Mouse (Mus musculus) liver (tissue): ENCODE measurements around the gene Grk1.

Source experiments
- DNase-seq: peaks from one replicate; pipeline ENCODE4 v3.0.0-alpha.2; 2020; ENCODE audit warnings: mixed read lengths

Gene Grk1

DNA sequence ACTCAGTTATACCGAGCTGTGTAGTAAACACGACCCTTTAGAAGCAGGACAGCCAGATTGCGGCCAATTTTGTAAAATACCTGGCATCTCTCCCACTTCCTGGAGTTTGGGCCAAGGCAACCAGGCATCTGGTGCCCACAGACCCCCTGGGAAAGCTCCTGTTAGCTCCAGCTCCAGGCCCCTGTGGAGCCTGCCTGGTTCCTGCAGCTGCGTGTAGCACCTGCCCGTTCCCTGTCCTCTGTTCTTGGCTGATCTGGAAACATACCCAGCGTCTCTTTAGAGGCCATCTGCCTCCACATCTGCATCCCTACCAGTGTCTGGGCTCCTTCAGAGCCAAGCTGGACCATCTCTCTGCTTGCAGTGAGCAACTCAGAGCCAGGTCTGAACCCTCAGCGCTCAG lies 25.5 kb downstream of the Grk1 start:
- DNase-seq: no peak

DNA sequence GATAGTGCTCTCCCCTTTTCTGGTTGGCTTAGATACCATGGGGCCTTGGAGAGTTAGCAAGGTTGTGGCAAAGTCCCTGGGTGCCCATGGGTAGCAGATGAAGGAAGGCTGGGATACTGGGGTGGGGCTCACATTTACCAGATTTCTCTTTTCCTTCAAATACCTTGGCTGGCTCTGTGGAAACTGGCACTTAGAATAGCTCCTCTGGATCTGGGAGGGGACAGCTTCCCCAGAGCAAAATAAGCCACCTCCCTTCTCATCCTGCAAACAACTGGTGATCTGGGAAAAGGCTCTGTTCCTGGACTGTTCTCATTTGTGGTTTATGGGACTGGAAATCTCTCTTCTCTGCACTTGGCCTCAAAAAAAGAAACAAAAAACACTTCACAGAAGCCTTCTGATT lies 26.0 kb downstream of the Grk1 start:
- DNase-seq: no peak

DNA sequence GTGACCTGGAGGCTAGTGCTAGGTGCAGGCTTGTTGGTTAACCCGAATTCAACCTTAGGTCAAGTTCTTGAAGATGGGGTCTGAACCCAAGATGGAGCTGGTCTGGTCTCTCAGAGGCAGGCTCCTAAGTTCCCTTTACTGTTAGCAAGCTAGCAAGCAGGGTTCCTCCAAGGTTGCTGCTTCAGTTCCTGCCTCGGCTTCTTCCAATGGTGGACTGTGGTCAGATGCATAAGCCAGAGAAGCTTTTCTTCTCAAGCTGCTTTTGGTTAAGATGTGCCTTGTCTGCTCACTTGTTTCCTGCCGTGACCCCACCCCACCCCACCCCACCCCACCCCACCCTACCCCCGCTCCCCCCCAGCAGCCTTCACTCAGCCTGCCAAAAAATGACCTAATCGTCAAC lies 28.2 kb downstream of the Grk1 start:
- no peak for DNase-seq

DNA sequence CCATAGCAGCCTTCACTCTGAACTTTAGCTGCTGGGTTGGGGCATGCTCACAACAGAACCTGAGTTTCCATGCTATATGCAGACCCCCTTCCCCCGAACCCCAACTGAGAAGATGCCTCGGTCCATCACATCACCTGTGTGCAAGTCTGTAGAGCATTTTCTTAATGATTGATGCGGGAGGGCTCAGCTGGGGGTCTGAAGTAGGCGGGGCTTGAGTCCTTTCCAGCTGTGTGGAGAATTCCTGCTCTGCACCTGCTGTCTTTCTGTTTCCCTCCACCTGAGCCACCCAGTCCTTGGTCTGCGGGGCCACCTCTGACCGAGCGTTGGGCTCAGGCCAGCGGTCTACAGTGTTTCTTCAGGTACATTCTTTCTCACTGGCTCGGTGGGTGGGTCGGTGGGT lies 30.0 kb downstream of the Grk1 start, which contains the start of gene Tmem255b:
TSS of gene Tmem255b (plus strand) at position 301 of the 400 bp plus-strand sequence.
- DNase-seq: no peak

DNA sequence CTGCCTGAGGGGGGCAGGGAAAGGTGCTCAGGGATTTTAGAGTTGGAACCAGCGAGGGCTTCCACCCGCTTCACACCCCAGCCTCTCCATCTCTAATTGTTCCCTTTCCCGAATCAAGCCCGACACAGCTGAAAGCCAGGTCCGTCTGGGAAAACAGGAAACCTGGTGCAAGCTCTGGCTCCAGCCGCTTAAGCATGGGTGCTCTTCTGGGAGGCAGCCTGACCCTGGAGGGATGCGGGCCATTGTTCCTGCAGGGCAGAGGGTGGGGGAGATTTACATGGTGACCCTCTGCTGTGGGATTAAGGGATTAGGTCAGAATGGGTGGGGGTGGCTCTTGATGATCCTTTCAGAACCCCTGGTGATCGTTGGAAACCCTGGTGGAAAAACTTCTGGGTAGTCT lies 31.2 kb downstream of the Grk1 start:
- DNase-seq: no peak

DNA sequence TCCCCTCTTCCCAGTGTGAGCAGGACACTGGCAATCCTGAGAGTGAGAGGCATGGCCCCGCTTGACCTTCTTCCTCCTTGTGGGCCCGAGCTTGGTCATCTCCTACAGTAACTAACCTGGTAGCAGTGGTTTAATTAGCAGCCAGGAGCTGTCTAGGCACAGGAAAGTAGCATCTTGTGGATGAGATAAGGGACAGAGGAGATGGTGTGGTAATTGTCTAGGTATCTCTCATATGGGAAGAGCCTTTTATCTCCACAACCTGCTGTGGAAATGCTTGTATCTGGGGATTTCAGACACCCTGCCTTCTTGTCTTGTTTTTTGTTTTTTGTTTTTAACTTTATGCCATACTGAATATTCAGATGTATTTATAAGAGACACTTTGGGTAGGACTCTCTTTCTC lies 32.6 kb downstream of the Grk1 start:
- no peak for DNase-seq

DNA sequence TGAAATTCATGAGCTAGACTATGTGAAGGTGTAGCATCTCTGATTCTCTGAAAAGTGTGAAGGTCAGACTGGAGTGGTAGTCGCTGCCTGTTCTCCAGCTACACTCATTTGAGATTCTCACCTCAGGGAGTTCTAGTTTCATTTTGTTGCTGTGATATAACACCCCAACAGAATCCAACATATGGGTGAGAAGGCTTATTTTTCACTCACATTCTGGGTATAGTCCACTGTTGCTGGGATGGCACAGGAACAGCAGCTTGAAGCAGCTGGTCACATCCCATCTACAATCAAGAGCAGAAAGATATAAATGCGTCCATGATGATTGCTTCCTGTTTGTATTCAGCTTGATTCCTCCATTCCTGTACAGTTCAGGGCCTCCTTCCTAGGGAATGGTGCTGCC lies 37.3 kb downstream of the Grk1 start:
- DNase-seq: no peak

DNA sequence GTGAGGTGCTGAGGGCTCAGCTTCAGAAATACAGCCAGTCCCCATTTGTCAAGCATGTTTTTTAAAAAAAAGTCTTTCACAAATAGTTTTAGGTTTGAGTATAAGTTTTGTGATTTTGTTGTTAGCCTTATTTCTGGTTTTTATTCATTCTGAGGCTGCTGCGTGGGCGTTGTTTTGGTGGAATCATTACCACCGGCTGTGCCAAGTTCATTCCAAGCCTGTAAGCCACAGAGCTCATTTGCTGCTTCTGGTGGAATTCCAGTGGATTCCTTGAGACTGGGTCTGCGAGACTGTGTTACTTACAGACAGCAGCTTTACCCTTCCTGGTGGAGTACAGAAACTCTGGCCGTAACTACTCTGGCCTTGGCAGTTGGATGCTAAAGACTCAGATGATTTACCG lies 41.6 kb downstream of the Grk1 start:
- no peak for DNase-seq

DNA sequence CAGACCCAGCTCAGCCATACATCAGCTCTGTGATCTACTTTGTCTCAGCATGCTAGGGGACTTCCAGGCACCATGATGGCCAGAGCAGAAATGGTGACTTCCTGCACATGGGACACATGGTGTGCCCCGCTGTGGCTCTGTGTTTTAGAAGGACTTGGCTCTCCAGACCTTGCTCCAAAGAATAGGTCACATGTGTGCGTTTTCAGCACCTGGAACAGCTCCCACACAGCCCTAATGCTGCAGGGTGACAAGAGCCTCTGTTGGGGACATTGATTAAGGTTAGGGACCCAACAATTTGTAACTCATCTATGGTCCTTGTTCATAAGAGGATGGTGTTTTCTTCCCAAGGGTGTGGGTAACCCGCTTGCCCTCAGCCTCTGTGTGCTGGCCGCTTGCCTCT lies 43.3 kb downstream of the Grk1 start:
- DNase-seq: peak; percentile 33

DNA sequence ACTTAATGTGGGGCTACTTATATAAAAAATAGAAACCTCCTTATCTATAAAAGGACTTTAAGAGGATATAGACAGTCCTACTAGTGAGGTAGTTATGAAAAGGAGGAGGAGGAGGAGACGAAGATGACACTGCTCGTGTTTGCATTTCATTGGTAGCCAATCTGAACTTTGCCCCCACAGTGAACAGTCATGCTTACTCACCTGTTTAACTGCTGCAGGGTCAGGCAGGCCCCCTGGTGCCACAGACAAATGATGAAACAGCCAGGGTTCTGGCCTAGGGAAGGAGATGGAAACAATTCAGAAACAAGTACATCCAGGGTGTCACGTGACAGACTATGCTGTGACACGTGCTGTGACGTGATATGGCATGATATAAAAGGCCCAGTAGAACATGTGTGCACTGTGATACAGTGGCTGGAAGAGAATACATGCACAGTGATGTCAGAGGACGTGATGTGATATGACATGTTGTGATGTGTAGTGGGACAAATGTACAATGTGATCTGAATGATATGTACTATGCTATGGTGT lies 46.9 kb downstream of the Grk1 start:
- no peak for DNase-seq

DNA sequence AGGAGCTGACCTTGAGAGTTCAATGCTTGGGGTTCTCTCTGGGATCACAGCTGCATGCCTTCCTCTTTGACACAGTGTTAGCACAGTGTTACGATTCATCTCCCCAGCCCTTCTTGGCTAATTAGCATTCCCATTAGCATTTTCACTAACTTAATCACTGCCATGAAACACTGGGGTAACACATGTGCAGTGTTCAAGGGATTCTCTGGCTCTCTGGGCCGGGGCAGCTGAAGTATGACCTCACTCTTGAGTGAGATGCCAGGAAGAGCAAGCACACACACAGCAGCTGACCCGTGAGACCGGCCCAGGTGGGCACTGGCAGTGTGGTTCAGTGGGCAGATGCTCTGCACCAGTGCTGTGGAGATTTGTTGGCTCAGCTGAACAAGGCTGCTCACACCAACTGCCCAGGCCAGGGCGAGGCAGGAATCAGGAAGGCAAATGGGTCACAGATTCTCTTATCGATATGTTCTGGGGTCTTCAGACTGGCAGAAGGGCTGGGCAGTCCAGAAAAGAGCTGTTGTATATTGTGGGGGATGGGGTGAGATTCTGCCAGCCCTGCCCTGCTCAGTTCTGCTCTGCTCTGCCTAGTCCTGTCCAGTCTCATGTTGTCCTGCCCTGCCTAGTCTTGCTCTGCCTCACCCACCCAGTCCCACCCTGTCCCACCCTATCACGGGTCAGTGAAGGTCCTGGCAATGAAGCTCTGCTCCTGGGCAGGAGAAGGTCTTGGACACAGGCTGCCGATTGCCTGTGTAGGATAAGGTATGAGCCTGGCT lies 49.6 kb downstream of the Grk1 start:
- no peak for DNase-seq

DNA sequence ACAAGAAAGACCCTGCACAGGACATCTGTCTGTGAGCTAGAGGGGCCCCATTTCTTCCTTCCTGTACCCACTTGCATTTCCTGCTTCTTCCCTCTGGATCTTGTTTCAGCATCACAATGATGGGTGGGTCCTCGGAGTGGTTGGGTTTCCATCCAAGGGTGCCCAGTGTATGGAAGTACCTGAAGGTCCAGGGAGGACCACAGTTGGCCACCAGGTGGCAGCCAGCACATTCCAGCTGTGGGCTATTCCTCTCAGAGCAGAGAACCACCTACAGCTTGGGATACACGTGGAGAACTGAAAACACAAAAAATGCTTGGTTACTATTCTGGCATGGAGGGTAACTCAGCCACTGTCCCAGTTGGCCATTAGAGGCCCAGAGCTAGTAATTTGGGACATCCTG lies 50.4 kb downstream of the Grk1 start:
- DNase-seq: peak; percentile 39

DNA sequence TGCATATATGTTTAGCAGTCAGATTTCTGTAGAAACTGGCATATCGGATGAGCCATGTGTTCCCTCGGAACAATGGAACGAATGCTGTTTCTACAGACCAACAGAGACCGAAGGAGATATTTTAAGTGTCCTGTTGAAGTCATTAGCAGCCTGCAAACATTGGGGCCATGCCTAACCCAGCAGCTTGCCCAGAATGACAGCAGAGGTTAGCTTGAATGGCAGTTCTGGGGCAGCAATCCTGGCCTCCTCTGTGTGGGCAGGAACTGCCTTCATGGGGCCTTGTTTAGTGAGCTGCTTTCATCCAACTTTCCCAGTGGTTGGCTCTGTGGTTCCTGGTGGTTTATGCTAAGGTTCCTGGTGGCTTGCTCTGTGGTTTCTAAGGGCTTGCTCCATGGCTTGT lies 54.5 kb downstream of the Grk1 start:
- no peak for DNase-seq

DNA sequence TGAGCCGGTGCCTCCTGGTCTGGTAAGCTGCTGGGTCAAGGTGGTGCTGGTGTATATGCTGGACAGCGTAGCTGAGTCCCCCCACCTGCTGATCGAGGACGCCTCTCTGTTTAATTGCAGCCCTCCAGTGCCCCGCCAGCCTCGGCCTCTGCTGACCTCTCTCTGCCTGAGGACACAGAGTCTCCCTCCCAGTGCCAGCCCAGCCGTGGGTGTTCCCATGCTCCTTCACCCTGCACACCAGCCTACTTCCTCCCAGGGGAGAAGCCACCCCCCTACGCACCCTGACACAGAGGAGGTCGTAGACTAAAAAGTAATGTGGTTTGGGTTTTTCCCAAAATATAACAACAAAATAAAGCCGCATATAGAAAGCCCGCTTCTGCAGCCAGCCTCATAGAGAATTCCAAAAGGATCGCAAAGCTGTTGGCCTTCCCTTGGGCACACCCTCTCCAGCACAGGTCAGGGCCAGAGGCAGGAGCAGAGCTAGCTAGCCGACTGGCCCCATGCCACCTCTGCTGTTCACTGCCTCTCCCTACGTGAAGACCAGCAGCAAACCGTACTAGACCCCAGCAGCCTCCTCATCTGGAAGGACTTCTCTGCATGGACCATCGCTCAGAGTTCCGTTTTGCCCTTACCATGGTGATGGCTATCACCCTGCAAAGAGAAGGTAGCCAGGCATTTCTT lies 56.3 kb downstream of the Grk1 start:
- no peak for DNase-seq

DNA sequence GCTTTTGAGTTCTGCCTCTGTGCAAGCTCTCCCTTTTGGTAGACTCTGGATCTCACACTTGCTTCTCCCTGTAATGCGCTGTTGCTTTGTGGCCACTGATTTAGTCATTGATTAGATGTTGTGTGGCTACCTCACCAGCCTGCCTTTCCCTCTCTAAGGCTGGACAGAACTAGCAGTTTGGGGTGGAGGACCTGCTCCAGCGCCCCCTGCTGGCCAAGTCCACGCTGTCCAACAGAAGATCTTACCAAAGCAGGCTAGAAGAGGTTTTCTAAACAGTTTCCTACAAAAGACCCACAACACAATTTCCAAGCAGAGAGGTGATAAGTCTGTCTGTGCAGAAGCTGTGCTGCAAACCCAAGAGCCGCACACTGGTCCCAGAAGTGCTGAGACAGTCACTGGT lies 57.0 kb downstream of the Grk1 start:
- peak; percentile 65 for DNase-seq

DNA sequence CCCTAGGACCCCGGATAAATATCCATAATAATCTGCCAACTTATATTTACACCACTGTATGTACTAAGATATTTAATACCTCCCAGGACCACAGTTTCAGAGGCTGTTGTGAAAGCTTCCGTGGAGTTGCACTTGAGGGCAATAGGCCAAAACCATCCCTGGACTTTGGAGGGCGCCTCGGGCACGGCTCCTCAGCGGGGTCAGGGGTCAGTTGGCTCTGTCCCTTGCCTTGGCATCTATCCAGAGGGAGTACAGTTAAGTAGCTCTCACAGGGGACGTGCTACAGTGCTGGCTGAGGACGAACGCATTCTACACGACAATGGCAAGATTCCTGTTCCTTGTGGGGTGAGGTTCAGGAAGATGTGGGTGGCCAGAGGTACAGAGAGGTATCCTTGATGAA lies 57.5 kb downstream of the Grk1 start:
- DNase-seq: peak; percentile 29

DNA sequence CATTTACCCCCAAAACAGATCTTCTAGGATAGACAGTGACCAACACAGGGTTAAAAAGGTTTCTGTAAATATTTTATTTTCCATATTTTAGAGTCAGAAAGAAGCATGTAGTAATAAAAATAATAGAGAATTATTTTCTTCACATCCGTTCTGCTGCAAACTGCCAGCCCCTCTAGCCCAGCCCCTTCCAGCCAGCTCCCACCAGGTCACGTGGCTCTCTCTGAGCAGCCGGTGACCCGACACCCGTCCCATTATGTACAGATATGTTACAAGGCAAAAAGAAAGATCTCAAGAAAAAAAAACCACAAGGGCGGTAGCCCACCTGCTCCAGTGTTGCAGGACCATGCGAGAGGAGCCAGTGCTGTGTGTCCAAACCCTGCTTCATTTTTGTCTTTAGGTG lies 60.4 kb downstream of the Grk1 start:
- DNase-seq: no peak

DNA sequence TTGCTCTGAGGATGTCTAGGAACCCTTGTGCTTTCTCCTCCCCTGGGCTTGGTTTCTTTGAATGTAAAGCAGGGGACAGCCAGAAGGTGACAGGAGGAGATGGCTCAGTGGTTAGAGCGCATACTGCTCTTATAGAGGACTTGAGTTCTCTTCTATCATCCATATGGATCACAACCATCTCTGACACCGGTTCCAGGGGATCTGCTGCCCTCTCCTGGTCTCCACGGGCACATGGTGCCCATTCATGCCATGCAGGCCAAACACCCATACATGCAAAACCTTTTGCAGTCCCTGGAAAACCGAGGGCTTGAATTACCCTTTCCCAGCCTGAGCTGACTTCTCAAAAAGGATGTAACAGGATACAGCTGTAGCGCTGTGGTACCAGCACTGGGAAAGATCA lies 62.1 kb downstream of the Grk1 start:
- no peak for DNase-seq

DNA sequence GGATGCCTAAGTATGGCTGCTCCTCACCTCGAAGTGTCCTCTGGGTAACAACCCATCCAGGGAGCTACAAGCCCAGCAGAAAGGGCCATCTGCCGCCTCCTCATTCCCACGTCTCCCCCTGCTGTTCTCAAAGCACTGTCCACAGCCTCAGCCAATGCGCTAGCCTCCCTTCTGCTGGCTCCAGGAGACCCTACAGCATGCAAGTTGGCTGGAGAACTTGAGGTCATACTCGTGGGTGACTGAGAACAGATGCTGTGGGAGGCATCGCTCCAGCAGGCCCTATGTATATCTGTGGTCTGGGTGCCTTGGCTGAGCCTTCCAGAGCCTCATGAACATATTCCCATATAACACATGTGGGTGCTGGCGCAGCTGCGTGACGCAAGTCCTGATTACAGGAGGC lies 63.9 kb downstream of the Grk1 start:
- DNase-seq: no peak

DNA sequence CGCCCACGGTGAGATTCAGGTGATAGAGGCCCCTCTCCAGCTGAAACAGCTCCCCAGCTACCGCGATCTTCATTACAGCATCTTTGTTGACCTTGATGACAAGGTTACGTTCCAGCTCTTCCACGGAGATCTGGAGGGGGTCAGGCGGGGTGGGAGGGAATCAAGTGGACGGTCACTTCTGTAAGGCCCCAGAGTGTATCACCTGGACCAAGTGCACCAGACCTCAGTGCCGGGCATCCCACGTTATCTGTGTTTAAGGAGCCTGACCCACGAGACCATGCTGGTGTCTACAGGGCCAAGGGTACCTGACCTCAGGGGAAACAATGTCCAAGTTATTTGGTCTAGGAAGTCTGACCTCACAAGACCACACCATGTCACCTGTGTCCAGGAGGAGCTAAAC lies 66.6 kb downstream of the Grk1 start:
- no peak for DNase-seq
